Mouse (Mus musculus) midbrain, embryonic 16.5 days (tissue): ENCODE results near the gene Grik4. TPM values are rescaled to one million over a fixed set of nuclear protein-coding genes. Genes with fewer than 3 reads are reported as not detected.

ENCODE experiments used
- ATAC-seq: fragments of 200-750 bp; cut with Nextera tagmentation; 2 replicates; pipeline ENCODE4 v1.8.0; 2017; ENCODE audit warnings: moderate TSS enrichment
- H3K27ac ChIP-seq: fragments of 300-500 bp; sonication (generic); 2 replicates; pipeline ENCODE4 v1.5.1; 2014; ENCODE audit warnings: mild to moderate bottlenecking, low read length, mixed read lengths
- H3K27me3 ChIP-seq: fragments of 300-500 bp; sonication (generic); 2 replicates; pipeline ENCODE4 v1.6.1; 2014; ENCODE audit warnings: low read depth, low read length, mixed read lengths; ENCODE audit not compliant: control insufficient read depth, insufficient read depth
- H3K36me3 ChIP-seq: fragments of 300-500 bp; sonication (generic); 2 replicates; pipeline ENCODE4 v1.6.1; 2014; ENCODE audit warnings: mild to moderate bottlenecking, low read length, moderate library complexity, mixed read lengths; ENCODE audit not compliant: control insufficient read depth, insufficient read depth
- H3K4me1 ChIP-seq: fragments of 300-500 bp; sonication (generic); 2 replicates; pipeline ENCODE4 v1.6.1; 2014; ENCODE audit warnings: mild to moderate bottlenecking, low read length, mixed read lengths; ENCODE audit not compliant: control insufficient read depth, insufficient read depth
- H3K4me2 ChIP-seq: fragments of 300-500 bp; sonication (generic); 2 replicates; pipeline ENCODE4 v1.6.1; 2014; ENCODE audit warnings: mild to moderate bottlenecking, low read length, mixed read lengths
- H3K4me3 ChIP-seq: fragments of 300-500 bp; sonication (generic); 2 replicates; pipeline ENCODE4 v1.5.1; 2014; ENCODE audit warnings: low read depth, mild to moderate bottlenecking, low read length, moderate library complexity, mixed read lengths
- H3K9ac ChIP-seq: fragments of 300-500 bp; sonication (generic); 2 replicates; pipeline ENCODE4 v1.6.1; 2014; ENCODE audit warnings: low read depth, low read length, mixed read lengths
- H3K9me3 ChIP-seq: fragments of 300-500 bp; sonication (generic); replicated peaks from 2 replicates; pipeline ENCODE4 v1.6.1; 2014; ENCODE audit warnings: mild to moderate bottlenecking, low read length, mixed read lengths; ENCODE audit not compliant: control insufficient read depth, poor library complexity, severe bottlenecking
- WGBS: fragments of 180-500 bp; shearing (Covaris S2); extraction: QIAGEN DNeasy Blood & Tissue Kit; methylation state at CpG from one replicate; pipeline ENCODE4 v1.1.7; 2014; 5-methylcytosine and 5-hydroxymethylcytosine counted together
- polyA plus RNA-seq: library from polyadenylated mRNA; unstranded; fragments of >200 nt; fragmentation: Nextera tagmentation; extraction: Ambion mirVana; gene quantifications from 2 replicates; pipeline ENCODE4 v1.2.1, GENCODE M21; 2015

Gene Grik4
- polyA plus RNA-seq, 1 experiment from 2014 or later, result 11.7 TPM

GRCm38 (mm10) chr9:42507709-42508108 lies 436.6 kb downstream of the Grik4 start, which contains the start of gene Tbcel:
Gene Tbcel, minus strand, starts transcription at chr9:42507809.
- Histone ChIP-seq H3K27ac (no peak within 1 kb of the TSS), H3K4me1 (no peaks in the 10 kb centered on the region), H3K9ac (no peak within 1 kb of the TSS), H3K36me3 (no peaks in the 10 kb centered on the region), H3K27me3 (no peaks in the 10 kb centered on the region), H3K4me2 (no peak within 1 kb of the TSS), H3K9me3 (no peaks in the 10 kb centered on the region), H3K4me3 (no peak within 1 kb of the TSS)
- 90% methylated on average over 6 of the region's 6 CpGs for WGBS
- no peak for ATAC-seq

GRCm38 (mm10) chr9:42507022-42507421 lies 437.3 kb downstream of the Grik4 start:
- no peak overlapping the region for H3K27ac ChIP-seq
- 65% methylated on average over 1 of the region's 1 CpGs for WGBS

GRCm38 (mm10) chr9:42504971-42505510 lies 439.3 kb downstream of the Grik4 start:
- ATAC-seq, result no peak
- H3K27me3 ChIP-seq, result no peaks in the 10 kb centered on the region
- no peaks in the 10 kb centered on the region for H3K9me3 ChIP-seq
- no peaks in the 10 kb centered on the region for H3K36me3 ChIP-seq
- no peak overlapping the region for H3K27ac ChIP-seq
- H3K4me3 ChIP-seq, result no peak overlapping the region
- H3K9ac ChIP-seq, result no peak overlapping the region
- H3K4me2 ChIP-seq, result no peak overlapping the region
- no peaks in the 10 kb centered on the region for H3K4me1 ChIP-seq
- 77% methylated on average over 3 of the region's 3 CpGs for WGBS

More at GRCm38 (mm10) chr9:42507022-42507421, 437.3 kb downstream of the Grik4 start:
- Histone ChIP-seq H3K9me3 (no peaks in the 10 kb centered on the region), H3K9ac (no peak overlapping the region), H3K36me3 (no peaks in the 10 kb centered on the region), H3K4me3 (no peak overlapping the region), H3K4me1 (no peaks in the 10 kb centered on the region), H3K27me3 (no peaks in the 10 kb centered on the region), H3K4me2 (no peak overlapping the region)
- no peak for ATAC-seq

- 58% methylated on average over 11 of the region's 11 CpGs for WGBS
- Histone ChIP-seq H3K27ac (no peak overlapping the region), H3K9me3 (no peaks in the 10 kb centered on the region), H3K9ac (no peak overlapping the region), H3K4me1 (no peaks in the 10 kb centered on the region), H3K36me3 (no peaks in the 10 kb centered on the region), H3K27me3 (no peaks in the 10 kb centered on the region), H3K4me2 (no peak overlapping the region), H3K4me3 (no peak overlapping the region)
- no peak for ATAC-seq
These were observed 439.7 kb downstream of the Grik4 start for GRCm38 (mm10) chr9:42504559-42504958.

- Histone ChIP-seq H3K36me3 (no peaks in the 10 kb centered on the region), H3K9ac (no peak overlapping the region), H3K27me3 (no peaks in the 10 kb centered on the region), H3K4me2 (no peak overlapping the region), H3K9me3 (no peaks in the 10 kb centered on the region), H3K27ac (no peak overlapping the region), H3K4me3 (no peak overlapping the region), H3K4me1 (no peaks in the 10 kb centered on the region)
- ATAC-seq, result no peak
- WGBS, result 78% methylated on average over 4 of the region's 4 CpGs
These were observed 440.6 kb downstream of the Grik4 start for GRCm38 (mm10) chr9:42503709-42504108.

GRCm38 (mm10) chr9:42496296-42496695 lies 448.0 kb downstream of the Grik4 start:
- Histone ChIP-seq H3K4me1 (no peaks in the 10 kb centered on the region), H3K27ac (no peak overlapping the region), H3K9me3 (no peaks in the 10 kb centered on the region), H3K4me2 (no peak overlapping the region), H3K4me3 (no peak overlapping the region), H3K36me3 (no peaks in the 10 kb centered on the region), H3K27me3 (no peaks in the 10 kb centered on the region), H3K9ac (no peak overlapping the region)
- WGBS, result 91% methylated on average over 2 of the region's 2 CpGs
- ATAC-seq, result no peak

- no peak for ATAC-seq
- Histone ChIP-seq H3K9ac (no peak overlapping the region), H3K27ac (no peak overlapping the region), H3K4me3 (no peak overlapping the region), H3K9me3 (no peaks in the 10 kb centered on the region), H3K27me3 (no peaks in the 10 kb centered on the region), H3K36me3 (no peaks in the 10 kb centered on the region), H3K4me2 (no peak overlapping the region), H3K4me1 (no peaks in the 10 kb centered on the region)
- 77% methylated on average over 9 of the region's 9 CpGs for WGBS
These were observed 452.5 kb downstream of the Grik4 start for GRCm38 (mm10) chr9:42491780-42492179.

GRCm38 (mm10) chr9:42490589-42491382 lies 453.5 kb downstream of the Grik4 start:
- Histone ChIP-seq H3K4me2 (no peak overlapping the region), H3K27ac (no peak overlapping the region), H3K4me3 (no peak overlapping the region), H3K36me3 (no peaks in the 10 kb centered on the region), H3K4me1 (no peaks in the 10 kb centered on the region), H3K9ac (no peak overlapping the region), H3K27me3 (no peaks in the 10 kb centered on the region), H3K9me3 (no peaks in the 10 kb centered on the region)
- ATAC-seq, result no peak
- 83% methylated on average over 16 of the region's 16 CpGs for whole genome bisulfite sequencing

- no peak overlapping the region for H3K27ac ChIP-seq
- no peaks in the 10 kb centered on the region for H3K4me1 ChIP-seq
- H3K27me3 ChIP-seq, result no peaks in the 10 kb centered on the region
- no peak for ATAC-seq
- H3K4me2 ChIP-seq, result no peak overlapping the region
- H3K4me3 ChIP-seq, result no peak overlapping the region
- no peaks in the 10 kb centered on the region for H3K9me3 ChIP-seq
- no peaks in the 10 kb centered on the region for H3K36me3 ChIP-seq
- WGBS, result 100% methylated on average over 1 of the region's 1 CpGs
- H3K9ac ChIP-seq, result no peak overlapping the region
These were observed 456.2 kb downstream of the Grik4 start for GRCm38 (mm10) chr9:42488071-42488470.
